Mouse (Mus musculus) layer of hippocampus, postnatal 25 days (tissue): ENCODE data around the gene Flnb. TPM values are rescaled to one million over a fixed set of nuclear protein-coding genes. Genes with fewer than 3 reads are reported as not detected.
A peak's percentile ranks its signal among the peaks of the same experiment; 100 is the strongest.

Experiments
- DNase-seq, 2 experiments: peaks; one replicate each; pipeline ENCODE4 v3.0.0; 2022; ENCODE audit warnings: mixed read lengths in 2 of 2, low spot score in 1 of 2; ENCODE audit errors: extremely low spot score in 1 of 2
- total RNA-seq, 2 experiments: library from RNA; stranded (reverse); gene quantifications; 2 replicates each; pipeline ENCODE4 v1.2.3; 2021

Gene Flnb
- total RNA-seq, 2 experiments from 2014 or later = 37.2 to 68.2 TPM

GRCm38 (mm10) chr14:7860525-7861154 is 42.9 kb downstream of the Flnb start:
- no peak for DNase-seq

DNA sequence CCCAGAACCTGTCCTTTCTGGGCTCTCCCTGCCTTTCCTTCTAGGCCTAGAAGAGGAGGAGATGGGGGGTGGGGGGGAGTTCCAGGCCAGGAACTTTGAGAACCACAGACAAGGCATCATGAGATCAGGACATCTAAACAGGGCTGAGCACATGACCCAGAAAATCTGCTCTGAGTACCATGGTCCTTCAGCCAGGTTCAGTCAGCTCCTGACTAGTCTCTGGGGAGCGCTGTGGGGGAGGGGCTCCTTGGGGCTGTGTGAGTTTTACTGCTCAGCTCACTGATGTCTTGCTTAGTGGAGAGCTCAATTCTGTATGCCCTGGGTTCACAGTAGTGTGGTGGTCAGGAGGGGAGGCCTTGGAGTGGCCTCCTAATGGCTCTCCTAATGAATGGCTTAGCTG is 43.5 kb downstream of the Flnb start:
- no peak for DNase-seq

DNA sequence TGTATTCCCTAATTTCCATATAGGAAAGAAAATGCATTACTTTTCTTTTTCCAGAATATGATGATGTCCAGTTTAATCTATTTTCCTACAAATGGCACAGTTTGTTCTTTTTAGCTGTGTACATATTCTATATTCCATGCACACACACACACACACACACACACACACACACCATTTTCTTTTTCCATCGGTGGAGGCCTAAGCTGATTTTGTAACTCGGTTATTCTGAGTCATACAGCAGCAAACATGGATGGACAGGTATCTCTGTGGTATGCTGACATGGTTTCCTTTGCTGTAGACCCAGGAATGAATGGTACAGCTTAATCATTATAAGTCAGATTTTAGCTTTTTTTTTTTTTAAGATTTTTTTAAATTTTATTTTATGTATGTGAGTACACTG is 44.5 kb downstream of the Flnb start:
- DNase-seq = no peak

GRCm38 (mm10) chr14:7863199-7863598 is 45.4 kb downstream of the Flnb start:
- no peak for DNase-seq

DNA sequence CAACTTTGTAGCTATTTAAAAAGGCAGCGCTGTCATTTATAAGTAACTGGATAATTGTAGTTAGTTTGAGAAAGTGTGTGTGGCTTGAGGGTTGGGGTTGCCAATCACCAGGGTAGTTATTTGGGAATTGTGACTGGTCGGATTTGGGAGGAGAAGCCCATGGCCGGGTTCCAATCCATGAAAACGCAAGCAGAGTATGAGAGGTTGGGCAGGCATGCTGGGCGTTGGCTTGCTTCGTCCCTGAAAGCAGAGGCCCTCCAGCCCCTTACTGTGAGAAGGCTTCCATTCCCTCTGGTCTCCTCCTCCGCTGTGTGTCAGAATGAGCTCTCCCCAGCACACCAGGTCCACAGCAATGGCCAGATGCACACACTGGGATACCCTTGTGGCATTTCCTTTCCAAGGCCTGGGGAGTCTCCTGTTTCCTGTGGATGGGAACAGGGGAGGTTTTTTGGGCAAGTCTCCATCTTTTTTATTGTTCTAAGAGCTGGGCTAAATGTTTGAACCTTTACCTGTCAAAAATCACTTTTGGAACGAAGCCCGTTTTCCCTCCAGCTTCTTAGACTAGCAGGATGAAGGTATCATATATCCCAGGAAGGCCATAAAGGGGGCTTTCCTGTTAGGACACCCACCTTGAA is 46.2 kb downstream of the Flnb start:
- no peak for DNase-seq

DNA sequence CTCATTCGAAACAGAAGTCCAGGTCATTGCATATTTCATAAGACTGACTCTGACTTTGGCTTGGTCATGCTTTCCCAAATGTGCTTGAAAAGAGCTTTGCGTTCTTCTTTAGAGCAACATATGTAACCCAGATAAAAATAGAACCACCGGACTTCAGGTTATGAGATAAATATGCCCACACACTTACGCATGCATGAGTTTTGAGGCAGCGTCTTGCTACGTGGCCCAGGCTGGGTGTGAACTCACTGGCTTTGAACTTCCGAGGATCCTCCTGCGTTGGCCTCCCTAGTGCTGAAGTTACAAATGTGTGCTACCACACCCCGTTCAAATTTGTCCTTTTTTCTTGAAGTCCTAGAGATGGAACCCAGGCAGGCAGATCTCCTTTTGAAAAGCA is 46.7 kb downstream of the Flnb start:
- no peak for DNase-seq

- DNase-seq = no peak
Measured at GRCm38 (mm10) chr14:7867224-7867623, 49.5 kb downstream of the Flnb start.

GRCm38 (mm10) chr14:7867841-7868240 is 50.1 kb downstream of the Flnb start:
- DNase-seq = no peak

GRCm38 (mm10) chr14:7869796-7870195 is 52.0 kb downstream of the Flnb start:
- DNase-seq = no peak

- DNase-seq = no peak
Measured at GRCm38 (mm10) chr14:7873552-7873951, 55.8 kb downstream of the Flnb start.

DNA sequence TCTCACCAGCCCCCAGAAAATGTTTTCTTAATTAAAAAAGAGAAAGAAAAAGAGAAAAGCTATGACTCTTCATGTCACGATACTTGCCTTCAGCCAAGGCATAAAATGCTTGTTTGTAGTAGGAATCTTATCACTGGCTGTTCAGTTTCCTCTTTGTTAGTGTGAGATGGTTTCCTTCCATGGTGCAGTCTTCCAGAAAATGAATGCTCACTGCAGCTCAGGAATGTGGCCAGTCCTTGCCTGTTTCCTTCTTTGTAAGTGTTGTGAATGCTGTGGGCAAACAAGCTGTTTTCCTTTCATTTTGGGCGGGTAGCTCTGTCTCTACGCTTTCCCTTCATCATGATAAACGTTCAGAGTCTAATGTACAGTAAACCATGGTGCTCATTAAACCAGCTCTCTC is 56.7 kb downstream of the Flnb start:
- DNase-seq = no peak

- DNase-seq = no peak
Measured at GRCm38 (mm10) chr14:7877957-7878356, 60.2 kb downstream of the Flnb start.

DNA sequence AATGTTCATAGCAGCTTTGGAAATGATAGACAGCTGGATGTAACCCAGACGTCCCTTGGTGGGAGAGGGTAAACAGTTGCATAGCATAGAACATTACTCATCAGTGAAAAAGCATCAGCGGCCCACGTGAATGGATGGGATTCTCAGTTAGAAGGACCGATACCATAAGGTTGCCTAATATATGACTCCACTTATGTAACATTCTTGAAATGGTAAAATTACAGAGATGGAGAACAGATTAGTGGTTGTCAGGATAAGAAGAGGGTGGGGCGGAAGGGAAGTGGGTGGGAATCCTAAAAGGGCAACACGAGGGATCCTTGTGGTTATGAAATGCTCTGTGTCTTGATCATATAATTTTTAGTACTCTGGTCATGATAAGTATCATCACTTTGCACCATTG is 62.6 kb downstream of the Flnb start:
- no peak for DNase-seq

DNA sequence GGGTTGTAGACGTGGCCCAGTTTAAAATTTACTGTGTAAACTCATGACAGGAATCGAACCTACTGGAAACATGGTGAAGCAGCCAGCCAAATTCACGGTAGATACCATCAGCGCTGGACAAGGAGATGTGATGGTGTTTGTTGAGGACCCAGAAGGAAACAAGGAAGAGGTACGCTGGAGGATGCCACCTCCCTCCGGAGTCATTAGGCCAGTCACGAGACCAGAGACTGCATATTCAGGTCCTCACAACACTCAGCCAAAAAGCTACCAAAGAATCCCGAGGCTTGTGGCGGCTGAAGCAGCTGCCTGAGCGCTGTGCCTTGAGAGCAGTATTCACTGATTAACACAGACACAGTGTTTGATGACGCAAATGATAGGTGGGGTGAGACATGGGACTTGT is 63.8 kb downstream of the Flnb start:
- DNase-seq = no peak

DNA sequence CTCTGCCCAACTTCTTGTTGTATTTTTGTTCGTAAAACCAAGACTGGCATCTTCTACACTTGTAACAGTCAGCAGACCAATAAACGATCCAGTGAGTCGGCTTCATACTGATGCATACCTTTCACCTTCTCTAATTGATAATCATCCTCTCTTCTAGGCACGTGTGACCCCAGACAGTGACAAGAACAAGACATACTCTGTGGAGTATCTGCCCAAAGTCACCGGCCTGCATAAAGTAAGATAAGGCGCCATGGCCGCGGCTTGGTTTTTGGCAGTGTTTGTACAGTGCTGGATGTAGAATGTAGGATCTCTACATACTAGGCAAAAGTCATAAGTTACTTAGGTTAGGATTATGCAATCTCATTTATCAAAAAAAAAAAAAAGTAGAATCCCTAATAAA is 64.3 kb downstream of the Flnb start:
- no peak for DNase-seq

- no peak for DNase-seq
Measured at GRCm38 (mm10) chr14:7884158-7884557, 66.4 kb downstream of the Flnb start.

GRCm38 (mm10) chr14:7884841-7885240 is 67.1 kb downstream of the Flnb start:
- DNase-seq = no peak

DNA sequence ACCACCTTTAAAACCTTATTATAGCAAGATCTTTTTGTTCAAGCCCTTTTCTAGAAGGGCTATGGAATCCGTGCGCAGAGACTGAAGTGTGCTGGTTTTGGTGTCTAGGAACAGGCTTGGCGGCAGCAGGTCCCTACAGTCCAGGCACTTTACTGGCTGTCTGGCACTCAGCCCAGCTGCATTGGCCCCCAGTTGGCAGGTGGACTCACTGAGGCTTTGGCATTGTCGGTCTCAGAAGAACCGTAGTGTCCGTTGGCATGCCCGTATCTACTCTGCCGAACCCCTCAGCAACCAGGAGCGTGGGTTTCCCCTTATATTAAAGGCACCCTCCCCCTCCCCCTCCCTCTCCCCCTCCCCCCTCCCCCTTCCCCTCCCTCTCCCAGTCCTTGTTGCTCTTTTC is 67.8 kb downstream of the Flnb start:
- no peak for DNase-seq

DNA sequence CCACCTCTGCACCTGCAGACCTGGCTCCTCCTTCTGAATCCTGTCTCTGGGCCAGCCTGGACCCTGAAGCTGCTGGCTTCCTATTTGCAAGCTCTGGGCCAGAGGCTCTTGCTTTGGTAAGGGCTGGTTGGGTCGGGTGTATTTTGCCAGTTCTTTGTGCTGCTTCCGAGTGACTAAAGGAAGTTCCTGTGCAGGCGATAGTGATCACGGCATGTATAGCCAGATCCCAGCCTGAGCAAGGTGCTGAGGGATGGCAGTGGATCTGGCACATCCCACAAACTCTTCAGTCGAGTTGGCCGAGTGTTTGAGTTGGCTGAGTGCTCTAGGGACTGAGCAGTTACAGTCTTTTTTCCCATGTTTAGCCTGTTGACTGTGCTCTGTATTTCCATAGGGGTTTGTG is 68.3 kb downstream of the Flnb start:
- DNase-seq = no peak

DNA sequence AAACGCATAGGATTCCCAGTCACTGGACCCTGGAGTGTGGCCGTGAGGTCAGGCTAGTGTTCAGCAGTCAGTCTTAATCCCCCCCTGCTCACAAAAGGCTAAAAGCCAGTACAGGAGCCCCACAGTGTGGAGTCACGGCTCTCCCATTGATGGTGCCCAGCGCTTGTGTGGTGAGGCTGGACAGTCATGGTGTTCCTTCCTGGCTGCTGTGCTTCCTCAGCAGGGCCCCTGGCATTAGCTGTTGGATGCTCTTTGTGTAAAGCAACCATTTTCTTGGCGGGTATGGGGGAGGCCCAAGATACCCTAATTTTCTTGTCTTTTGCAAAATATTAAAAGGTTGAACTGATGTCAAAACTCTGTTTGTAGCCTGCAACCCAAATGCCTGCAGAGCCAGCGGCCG is 69.4 kb downstream of the Flnb start:
- no peak for DNase-seq

GRCm38 (mm10) chr14:7888294-7888693 is 70.5 kb downstream of the Flnb start:
- DNase-seq = no peak

- DNase-seq = peak; percentile 32 to 42
Measured at GRCm38 (mm10) chr14:7888811-7889651, 71.3 kb downstream of the Flnb start.
